Mouse (Mus musculus): ENCODE data around the gene Zfp618. TPM values are rescaled to one million over a fixed set of nuclear protein-coding genes. Genes with fewer than 3 reads are reported as not detected.

Gene Zfp618
- polyA plus RNA-seq, 2 experiments, result 24.9 to 32.0 TPM

DNA sequence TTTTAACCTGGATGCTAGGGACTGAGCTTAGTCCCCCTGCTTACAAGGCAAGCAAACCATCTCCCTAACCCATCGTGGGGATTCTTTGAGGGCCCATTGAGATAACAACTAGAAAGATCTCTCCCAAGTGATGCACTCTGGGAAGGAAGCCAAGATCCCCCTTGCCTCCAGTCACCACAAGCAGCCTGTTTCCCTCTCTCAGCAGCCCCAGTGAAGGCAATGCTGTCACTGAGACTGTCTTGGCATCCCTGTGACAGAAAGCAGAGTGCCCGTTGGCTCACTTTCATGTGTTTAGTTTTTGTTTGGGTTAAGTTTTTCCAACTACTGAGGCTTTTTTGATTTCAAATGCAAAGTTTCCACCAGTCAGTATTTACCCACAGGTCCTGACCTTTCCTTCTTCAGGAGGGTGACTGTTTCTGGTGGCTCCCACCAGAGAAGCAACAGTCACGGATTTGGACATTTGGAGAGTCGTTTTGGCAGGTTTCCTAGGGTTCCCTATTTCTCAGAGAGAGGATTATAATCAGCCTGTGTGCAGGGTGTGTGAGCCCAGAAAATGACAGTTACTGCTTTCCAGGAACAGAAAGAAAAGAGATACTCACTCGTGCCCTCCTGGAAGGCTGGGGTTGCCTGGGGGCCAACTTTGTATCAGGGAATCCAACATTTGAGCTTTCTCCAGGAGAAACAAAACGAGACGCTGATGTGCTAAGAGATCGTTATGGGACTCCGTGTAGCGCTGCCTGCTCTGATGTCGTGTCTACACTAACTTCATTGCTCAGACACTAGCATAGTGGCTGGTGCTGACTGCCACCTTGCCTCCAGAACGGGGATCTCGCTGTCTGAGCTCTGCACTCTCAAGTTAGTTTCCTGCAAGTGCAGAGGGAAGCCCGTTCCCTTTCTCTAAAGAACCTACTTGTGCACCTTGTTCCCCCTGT is 23.1 kb upstream of the Zfp618 start:
- Histone ChIP-seq H3K9me3 (ENCODE audit: control insufficient read depth, low read length) (no peaks in the 10 kb centered on the region), H3K4me1 (ENCODE audit: control insufficient read depth, insufficient read depth, low read length) (peaks cover 2% of the 10 kb centered on the region; the same call in 1 of the 2 replicates), H3K9ac (ENCODE audit: low read depth, low read length, severe bottlenecking) (no peak overlapping the region), H3K27ac (replicated peaks; ENCODE audit: low read depth, low read length) (no peak overlapping the region), H3K36me3 (ENCODE audit: control insufficient read depth, insufficient read depth, low read length) (no peaks in the 10 kb centered on the region), H3K4me3 (replicated peaks; ENCODE audit: low read length) (no peak overlapping the region), H3K27me3 (ENCODE audit: control insufficient read depth, insufficient read depth, low read length) (no peaks in the 10 kb centered on the region), H3K4me2 (replicated peaks; ENCODE audit: low read depth, low read length, severe bottlenecking) (no peak overlapping the region)
- TF ChIP-seq POLR2A (IDR thresholded peaks at IDR 0.05; ENCODE audit: borderline replicate concordance, extremely low read depth, insufficient read depth, insufficient read length), result no peak
- WGBS, result 51% methylated on average over 14 of the region's 14 CpGs
- ATAC-seq (ENCODE audit: low FRiP score, low read depth), result no peak
- peak; percentile 11 for DNase-seq (ENCODE audit: low spot score)

DNA sequence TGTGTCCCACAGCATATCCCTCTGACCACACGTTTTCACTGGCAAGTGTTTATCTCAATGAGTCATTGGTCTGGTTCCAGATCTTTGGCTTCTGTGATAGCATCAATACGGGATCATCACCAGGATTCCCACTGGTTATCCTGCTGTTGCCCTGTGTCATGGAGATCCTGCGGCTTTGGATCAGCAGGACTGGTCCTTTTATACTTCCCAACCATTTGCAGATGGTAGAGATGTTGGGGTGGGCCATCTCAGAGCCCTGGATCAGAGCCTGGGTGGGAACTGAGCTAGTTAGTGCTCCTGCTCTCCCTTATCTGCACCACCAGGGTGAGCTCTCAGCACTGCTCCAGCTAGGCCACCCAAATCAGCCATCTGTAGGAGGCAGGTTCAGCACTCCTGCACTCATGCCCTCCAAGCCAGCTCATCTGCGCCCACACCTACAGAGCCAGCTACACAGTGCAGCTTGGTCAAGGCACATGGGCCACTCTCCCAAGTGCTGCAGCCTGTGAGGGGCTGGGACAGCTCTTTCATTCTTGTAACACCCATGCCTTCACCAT is 21.0 kb upstream of the Zfp618 start:
- Histone ChIP-seq H3K4me2 (replicated peaks; ENCODE audit: low read depth, low read length, severe bottlenecking) (no peak overlapping the region), H3K36me3 (ENCODE audit: control insufficient read depth, insufficient read depth, low read length) (no peaks in the 10 kb centered on the region), H3K4me1 (ENCODE audit: control insufficient read depth, insufficient read depth, low read length) (peaks cover 2% of the 10 kb centered on the region; the same call in 1 of the 2 replicates), H3K9me3 (ENCODE audit: control insufficient read depth, low read length) (no peaks in the 10 kb centered on the region), H3K27me3 (ENCODE audit: control insufficient read depth, insufficient read depth, low read length) (no peaks in the 10 kb centered on the region), H3K4me3 (replicated peaks; ENCODE audit: low read length) (no peak overlapping the region), H3K27ac (replicated peaks; ENCODE audit: low read depth, low read length) (no peak overlapping the region), H3K9ac (ENCODE audit: low read depth, low read length, severe bottlenecking) (no peak overlapping the region)
- WGBS, result 70% methylated on average over 4 of the region's 4 CpGs
- DNase-seq (ENCODE audit: low spot score) (no peak), ATAC-seq (ENCODE audit: low FRiP score, low read depth) (no peak)
- TF ChIP-seq POLR2A (IDR thresholded peaks at IDR 0.05; ENCODE audit: borderline replicate concordance, extremely low read depth, insufficient read depth, insufficient read length), result no peak

DNA sequence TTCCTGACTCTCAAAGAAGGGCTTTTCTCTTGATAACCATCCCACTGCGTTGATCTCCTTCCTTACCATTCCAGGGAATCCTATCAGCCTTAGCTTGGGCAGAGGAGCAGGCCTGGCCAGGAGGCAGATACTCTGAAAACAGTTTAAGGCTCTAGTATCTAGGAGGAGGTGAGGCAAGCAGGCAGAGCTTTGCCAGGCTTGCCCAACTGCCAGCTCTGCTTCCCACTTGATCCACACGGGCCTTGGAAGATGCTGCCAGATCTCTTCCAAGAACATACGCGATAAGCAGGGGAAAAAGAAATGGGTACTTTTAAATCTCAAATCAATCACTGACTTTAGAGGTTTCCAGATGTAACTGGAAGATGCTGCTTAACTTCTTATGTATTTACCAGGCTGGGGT is 1.6 kb upstream of the Zfp618 start:
- no peak overlapping the region for H3K4me2 ChIP-seq (replicated peaks; ENCODE audit: low read depth, low read length, severe bottlenecking)
- no peaks in the 10 kb centered on the region for H3K9me3 ChIP-seq (ENCODE audit: control insufficient read depth, low read length)
- H3K36me3 ChIP-seq (ENCODE audit: control insufficient read depth, insufficient read depth, low read length), result no peaks in the 10 kb centered on the region
- 68% methylated on average over 4 of the region's 4 CpGs for WGBS
- H3K4me3 ChIP-seq (replicated peaks; ENCODE audit: low read length), result no peak overlapping the region
- H3K4me1 ChIP-seq (ENCODE audit: control insufficient read depth, insufficient read depth, low read length), result peaks cover 2% of the 10 kb centered on the region; the same call in 1 of the 2 replicates
- ATAC-seq (ENCODE audit: low FRiP score, low read depth), result no peak
- H3K27me3 ChIP-seq (ENCODE audit: control insufficient read depth, insufficient read depth, low read length), result no peaks in the 10 kb centered on the region
- no peak overlapping the region for H3K9ac ChIP-seq (ENCODE audit: low read depth, low read length, severe bottlenecking)
- no peak for TF ChIP-seq POLR2A (IDR thresholded peaks at IDR 0.05; ENCODE audit: borderline replicate concordance, extremely low read depth, insufficient read depth, insufficient read length)
- H3K27ac ChIP-seq (replicated peaks; ENCODE audit: low read depth, low read length), result no peak overlapping the region
- no peak for DNase-seq (ENCODE audit: low spot score)

DNA sequence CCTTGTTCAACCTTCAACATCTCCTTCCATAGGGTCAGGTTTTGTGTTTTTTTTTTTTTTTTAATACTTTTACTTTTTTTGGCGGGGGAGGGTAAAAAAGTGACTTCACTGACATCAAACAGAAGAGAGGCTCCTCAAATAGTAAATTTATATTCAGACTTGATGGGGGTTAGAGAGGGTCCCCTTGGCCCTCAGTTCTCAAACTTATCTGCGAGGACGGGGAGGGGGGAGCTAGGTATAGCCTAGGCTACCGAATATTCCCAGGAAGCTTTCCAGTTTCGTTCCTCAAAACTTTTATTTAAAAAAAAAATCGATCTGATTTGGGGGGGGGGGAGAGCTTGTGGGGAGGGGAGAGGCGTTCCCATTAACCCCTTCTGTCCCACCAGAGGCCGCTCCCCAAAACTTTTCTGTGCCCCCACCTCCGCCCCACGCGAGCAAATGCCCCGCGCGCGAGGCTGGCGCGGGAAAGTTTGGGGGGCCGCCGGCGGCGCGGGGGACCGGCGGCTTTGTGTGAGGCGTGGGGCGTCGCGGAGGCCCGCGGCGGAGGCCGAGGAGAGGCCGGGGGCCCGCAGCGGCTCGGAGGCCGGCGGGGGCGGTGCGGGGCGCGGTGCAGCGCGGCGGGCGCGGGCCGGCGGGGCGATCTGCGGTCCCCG is 403 bp upstream of the Zfp618 start:
- H3K27ac ChIP-seq (replicated peaks; ENCODE audit: low read depth, low read length), result peak overlapping the region; percentile 96
- H3K9me3 ChIP-seq (ENCODE audit: control insufficient read depth, low read length), result no peaks in the 10 kb centered on the region
- H3K4me1 ChIP-seq (ENCODE audit: control insufficient read depth, insufficient read depth, low read length), result peaks cover 12% of the 10 kb centered on the region
- peak overlapping the region; percentile 59 for H3K4me2 ChIP-seq (replicated peaks; ENCODE audit: low read depth, low read length, severe bottlenecking)
- DNase-seq (ENCODE audit: low spot score) (no peak), ATAC-seq (ENCODE audit: low FRiP score, low read depth) (peak; percentile 55; the same call in 1 of the 2 replicates)
- no peaks in the 10 kb centered on the region for H3K27me3 ChIP-seq (ENCODE audit: control insufficient read depth, insufficient read depth, low read length)
- peak overlapping the region; percentile 99 for H3K9ac ChIP-seq (ENCODE audit: low read depth, low read length, severe bottlenecking)
- H3K4me3 ChIP-seq (replicated peaks; ENCODE audit: low read length), result peak overlapping the region; percentile 73
- TF ChIP-seq POLR2A (IDR thresholded peaks at IDR 0.05; ENCODE audit: borderline replicate concordance, extremely low read depth, insufficient read depth, insufficient read length), result no peak
- under 1% methylated on average over 28 of the region's 52 CpGs for WGBS
- no peaks in the 10 kb centered on the region for H3K36me3 ChIP-seq (ENCODE audit: control insufficient read depth, insufficient read depth, low read length)

DNA sequence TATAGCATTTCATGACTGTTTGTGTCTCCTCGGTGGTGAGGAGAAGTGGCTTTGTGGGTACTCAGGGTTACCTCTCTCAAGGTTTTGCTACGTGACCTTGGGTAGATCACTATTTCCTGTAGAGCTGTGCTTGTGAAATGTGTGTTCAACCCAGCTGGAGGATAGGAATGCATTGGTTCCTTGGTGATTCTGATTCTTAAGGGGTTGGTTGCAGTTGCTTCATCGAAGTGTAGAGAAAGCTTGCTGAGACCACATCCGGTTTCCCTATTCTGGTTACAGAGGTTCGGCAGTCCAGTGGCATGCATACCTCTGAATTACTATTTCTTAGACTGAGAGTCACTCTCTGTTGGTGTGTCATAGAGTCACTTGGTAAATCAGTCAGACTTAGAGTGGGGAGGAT is 4.2 kb downstream of the Zfp618 start:
- H3K36me3 ChIP-seq (ENCODE audit: control insufficient read depth, insufficient read depth, low read length), result no peaks in the 10 kb centered on the region
- H3K9me3 ChIP-seq (ENCODE audit: control insufficient read depth, low read length), result no peaks in the 10 kb centered on the region
- WGBS, result 84% methylated on average over 5 of the region's 5 CpGs
- DNase-seq (ENCODE audit: low spot score) (no peak), ATAC-seq (ENCODE audit: low FRiP score, low read depth) (no peak)
- no peaks in the 10 kb centered on the region for H3K27me3 ChIP-seq (ENCODE audit: control insufficient read depth, insufficient read depth, low read length)
- H3K9ac ChIP-seq (ENCODE audit: low read depth, low read length, severe bottlenecking), result no peak overlapping the region
- H3K27ac ChIP-seq (replicated peaks; ENCODE audit: low read depth, low read length), result 0 out of 2 replicates have a peak overlapping the region, but pooled peaks have one; percentile 48
- H3K4me1 ChIP-seq (ENCODE audit: control insufficient read depth, insufficient read depth, low read length), result peaks cover 30% of the 10 kb centered on the region
- TF ChIP-seq POLR2A (IDR thresholded peaks at IDR 0.05; ENCODE audit: borderline replicate concordance, extremely low read depth, insufficient read depth, insufficient read length), result no peak
- H3K4me2 ChIP-seq (replicated peaks; ENCODE audit: low read depth, low read length, severe bottlenecking), result peak overlapping the region; percentile 20; the same call in 1 of the 2 replicates
- H3K4me3 ChIP-seq (replicated peaks; ENCODE audit: low read length), result no peak overlapping the region
